Mouse (Mus musculus) adrenal gland, adult 18-20 months (tissue): Measurements from ENCODE around the gene Ntf3. TPM values are rescaled to one million over a fixed set of nuclear protein-coding genes. Genes with fewer than 3 reads are reported as not detected.

Experiments used
- DNase-seq, 2 experiments: peaks; one replicate each; pipeline ENCODE4 v3.0.0; 2021 to 2022; ENCODE audit warnings: low spot score in 2 of 2
- long read RNA-seq, 2 experiments: library from polyadenylated mRNA; stranded (forward); transcript quantifications; one replicate each; pipeline ENCODE4 v2.0.0; 2021
- total RNA-seq, 2 experiments: library from RNA; stranded (reverse); gene quantifications; 1 replicate in 1 of 2; 2 replicates in 1 of 2; pipeline ENCODE4 v1.2.3; 2021

Gene Ntf3
- 1 to 10 TPM; 1.5 to 1.7 TPM for total RNA-seq
- long read RNA-seq, experiment 1 = 0 reads
- long read RNA-seq, experiment 2 = 0 reads

DNA sequence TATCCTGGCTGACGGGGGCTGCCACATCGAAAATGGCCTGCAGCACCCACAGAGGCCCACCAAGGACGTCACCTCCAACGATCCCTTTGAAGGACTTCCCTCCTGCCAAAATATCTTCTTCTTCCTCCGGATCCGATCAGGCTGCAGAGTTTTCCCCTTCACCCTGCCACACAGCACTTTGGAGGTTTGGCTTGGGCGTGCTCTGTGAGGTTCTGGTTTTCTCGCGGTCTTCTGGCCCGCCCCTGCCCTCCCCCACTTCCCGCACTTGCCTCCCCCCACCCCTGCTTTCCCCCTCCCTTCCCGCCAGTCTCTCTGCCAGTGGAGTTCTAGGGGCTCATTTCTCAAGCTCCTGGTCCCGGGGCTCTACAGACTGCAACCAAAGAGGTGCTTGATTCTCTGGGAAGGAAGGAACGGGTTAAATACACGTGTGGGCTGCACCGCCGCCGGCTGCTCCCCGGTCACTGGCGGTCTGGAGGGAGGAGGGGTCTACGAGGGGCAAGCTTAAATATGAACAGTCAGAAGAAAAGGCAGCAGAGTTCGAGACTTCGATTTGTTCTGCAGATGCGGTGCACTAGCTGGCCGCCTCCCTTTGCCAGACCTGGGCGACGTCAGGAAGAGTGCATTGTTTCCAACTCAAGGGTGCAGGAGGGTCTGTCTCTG lies at the start of gene Ntf3:
Gene Ntf3 (minus strand): TSS at position 363 of the 660 bp plus-strand sequence.
- no peak for DNase-seq

GRCm38 (mm10) chr6:126213330-126213729 lies 46.6 kb upstream of the Ntf3 start:
- no peak for DNase-seq

- no peak for DNase-seq
These were observed 36.7 kb upstream of the Ntf3 start for GRCm38 (mm10) chr6:126203366-126203765.

DNA sequence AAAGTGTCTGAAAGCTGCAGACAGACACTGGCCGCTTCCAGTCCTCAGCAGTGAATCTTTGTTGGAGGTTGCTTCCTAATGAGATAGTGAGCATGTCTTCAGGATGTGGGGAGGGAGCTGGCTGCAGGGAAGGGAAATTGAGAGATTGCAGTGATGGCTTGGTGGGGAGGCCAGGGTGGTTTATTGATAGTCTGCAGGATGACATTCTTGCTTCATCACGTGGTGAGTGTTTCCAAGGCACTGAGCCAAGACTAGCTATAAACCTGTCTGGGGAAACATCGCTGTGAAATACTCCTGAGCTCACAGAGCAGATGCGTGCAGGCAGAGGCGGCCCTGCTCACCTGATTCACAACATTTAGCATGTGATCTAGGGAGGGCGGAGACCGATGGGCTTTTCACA lies 36.2 kb upstream of the Ntf3 start:
- DNase-seq = no peak

DNA sequence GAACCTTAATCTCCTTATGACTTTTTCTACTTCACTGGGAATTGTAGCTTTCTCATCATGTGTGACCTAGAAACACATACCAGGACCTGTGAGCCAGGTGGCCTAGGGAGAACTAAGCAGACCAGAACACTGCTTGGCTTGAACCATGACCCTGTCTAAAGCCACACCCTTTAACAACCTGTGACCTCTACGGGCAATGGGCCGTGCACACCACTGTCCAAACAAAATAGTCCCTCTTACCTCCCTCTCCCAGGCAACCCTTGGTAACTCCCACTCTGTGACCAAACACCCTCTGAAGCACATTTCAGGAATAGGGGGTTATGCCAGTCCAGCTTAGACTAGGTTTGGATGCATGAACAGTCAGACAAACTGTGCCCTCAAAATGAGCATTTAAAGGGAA lies 35.0 kb upstream of the Ntf3 start:
- DNase-seq = no peak

DNA sequence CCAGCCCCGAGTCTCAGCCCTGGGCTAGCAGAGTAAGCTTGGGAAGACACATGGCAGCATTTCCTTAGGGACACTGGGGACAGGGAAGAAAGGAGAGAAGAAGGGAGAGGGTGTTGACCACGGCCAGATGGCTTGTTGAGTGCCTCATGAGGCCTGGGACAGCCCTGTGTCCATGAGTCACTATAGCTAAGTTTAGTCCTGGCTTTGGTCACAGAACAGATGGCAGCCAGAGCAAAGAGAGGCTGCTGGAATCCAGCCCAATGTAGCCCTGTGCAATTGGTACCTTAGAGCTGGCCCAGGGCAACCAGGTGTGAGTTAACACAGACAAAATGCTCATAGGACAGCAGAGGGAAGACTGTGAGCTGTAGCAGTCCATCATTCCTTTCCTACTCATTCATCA lies 33.2 kb upstream of the Ntf3 start:
- no peak for DNase-seq

- DNase-seq = no peak
These were observed 28.1 kb upstream of the Ntf3 start for GRCm38 (mm10) chr6:126194760-126195159.

GRCm38 (mm10) chr6:126190218-126190871 lies 23.6 kb upstream of the Ntf3 start:
- DNase-seq = no peak

GRCm38 (mm10) chr6:126187400-126187799 lies 20.7 kb upstream of the Ntf3 start:
- DNase-seq = no peak

DNA sequence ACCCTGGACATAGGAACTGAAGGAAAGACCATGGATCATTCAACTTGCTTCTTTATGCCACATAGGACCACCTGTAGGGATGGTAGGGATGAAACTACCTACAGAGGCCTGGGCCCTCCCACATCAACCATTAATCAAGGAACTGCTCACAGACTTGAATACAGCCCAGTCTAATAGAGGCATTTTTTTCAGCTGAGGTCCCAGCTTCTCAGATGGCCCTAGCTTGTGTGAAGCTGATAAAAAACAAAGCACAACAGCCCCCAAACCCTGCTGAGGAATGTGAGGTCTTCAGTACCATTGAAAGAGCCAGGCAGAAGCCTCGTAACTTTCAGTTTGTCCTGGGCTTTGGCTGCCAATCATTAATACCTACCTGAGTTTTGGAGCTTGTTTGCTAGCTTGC lies 19.4 kb upstream of the Ntf3 start:
- no peak for DNase-seq

- no peak for DNase-seq
These were observed 5.4 kb upstream of the Ntf3 start for GRCm38 (mm10) chr6:126172071-126172470.

DNA sequence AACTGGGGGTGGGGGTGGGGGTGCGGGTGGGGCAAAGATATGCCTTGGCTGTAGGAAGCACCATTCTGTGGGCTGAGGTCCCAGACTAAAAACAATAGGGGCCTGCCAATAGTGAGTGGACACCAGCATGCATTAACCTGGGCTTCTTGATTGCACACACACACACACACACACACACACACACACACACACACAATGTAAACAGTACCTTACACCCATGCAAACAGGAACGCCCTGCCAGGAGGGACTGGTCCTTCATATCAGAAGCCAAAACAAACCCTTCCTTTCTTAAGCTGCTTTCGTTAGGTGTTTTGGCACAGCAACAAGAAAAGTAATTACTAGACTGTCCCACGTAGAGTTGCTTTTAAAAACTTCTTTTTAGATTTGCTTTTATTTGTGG lies 4.1 kb upstream of the Ntf3 start:
- DNase-seq = no peak

DNA sequence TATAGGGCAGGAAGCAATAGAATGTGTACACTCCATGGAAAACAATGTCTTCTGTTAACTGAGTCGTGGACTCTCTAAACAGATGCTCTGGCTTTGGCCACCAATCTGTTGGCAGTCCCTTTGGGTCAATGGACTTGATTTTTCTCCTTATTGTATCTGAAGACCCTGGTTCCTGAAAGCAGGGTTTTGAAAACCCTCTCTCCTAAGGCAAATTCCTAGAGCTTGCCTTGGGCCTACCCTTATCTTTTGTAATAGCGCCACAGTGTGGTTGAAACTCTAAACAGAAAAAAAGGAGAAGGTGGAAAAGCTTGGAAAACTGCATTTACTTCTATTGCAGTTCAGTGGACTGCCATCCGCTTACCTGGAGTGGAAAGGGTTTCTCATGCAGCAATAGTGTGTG lies 1.0 kb upstream of the Ntf3 start:
- DNase-seq = no peak

DNA sequence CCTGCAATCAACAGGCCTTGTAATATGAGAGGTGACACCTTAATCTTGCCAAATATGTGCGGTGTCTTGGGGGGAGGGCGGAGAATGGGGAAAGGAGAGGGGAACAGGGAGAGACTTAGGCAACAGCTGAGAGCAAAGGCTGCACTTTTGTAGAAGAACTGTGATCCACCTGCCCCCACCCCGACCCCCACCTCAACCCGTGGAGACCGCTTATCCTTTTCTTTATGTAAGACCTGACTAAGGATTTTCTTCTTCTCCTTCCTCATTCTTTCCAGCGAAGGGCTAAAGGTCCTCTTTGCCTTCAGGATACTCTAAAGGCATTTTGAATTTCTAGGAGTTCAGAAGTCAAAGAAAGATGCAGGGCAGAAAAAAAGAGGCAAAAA lies 489 bp upstream of the Ntf3 start:
- DNase-seq = no peak

DNA sequence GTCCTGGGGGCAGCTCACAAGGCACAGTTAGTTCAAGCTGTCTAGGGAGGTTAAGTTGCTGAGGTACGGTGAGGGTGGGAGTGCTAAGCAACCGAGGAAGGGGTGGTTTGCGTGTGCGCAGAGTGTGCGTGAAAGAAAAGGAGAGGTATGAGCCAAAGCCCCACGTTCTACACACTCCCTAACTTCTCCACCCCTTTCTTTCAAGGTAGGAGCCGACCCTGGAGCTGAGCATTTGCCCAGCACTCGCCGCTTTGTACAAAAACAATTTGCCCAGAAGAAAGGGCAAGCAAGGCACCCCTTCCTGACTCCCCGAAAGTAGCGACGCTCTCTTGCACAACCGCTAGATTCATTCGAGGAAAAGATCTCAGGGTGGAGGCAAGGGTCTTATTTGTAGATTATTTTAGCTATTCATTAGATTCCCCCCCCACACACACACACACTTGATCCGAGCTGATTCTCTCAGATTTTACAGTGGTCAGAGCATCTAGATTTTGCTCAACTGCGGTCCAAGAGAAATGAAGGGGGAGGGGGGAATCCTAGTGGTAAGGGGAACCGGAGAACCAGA lies 1.0 kb downstream of the Ntf3 start:
- no peak for DNase-seq

GRCm38 (mm10) chr6:126164781-126165180 lies 1.9 kb downstream of the Ntf3 start:
- DNase-seq = no peak

DNA sequence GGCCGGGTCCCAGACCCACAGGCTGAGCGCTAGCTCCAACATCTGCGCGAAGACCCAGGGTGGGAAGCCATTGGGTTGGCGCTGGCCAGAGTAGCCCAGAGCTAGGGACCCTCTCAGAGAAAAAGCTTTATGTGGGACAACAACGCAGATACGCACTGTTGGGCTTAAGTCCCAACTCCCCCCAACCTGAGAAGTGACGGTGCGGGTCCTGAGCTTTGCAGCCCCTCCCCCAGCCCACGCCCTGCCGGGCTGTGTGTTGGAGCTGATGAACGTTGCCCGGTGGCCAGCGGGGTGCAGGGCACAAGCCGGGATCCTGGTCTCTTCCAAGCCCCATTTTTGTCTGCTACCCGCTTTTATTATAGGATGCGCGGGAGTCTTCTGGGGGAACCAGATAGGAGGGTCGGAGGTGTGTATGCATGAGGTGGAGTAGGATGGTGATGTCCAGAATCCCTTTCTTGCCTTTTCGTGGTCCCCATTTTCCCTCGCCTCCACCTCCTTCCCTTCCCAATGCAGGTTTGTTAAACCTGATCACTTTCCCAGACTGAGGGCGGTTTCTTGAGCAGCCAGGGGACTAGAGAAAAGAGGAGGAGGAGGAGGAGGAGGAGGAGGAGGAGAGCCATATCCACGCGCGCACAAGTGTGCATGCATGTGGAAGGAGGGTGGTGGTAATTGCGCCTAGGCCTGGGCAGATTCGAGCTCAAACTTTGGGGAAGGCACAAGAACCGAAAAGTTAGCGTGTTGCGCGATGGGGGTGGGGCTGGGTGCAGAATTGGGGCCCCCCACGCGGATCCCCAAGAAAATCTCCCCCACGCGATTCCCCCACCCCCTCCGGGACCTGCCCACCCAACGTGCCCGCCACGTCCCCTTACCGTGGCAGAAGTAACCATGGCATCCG lies 2.6 kb downstream of the Ntf3 start:
- DNase-seq = no peak

DNA sequence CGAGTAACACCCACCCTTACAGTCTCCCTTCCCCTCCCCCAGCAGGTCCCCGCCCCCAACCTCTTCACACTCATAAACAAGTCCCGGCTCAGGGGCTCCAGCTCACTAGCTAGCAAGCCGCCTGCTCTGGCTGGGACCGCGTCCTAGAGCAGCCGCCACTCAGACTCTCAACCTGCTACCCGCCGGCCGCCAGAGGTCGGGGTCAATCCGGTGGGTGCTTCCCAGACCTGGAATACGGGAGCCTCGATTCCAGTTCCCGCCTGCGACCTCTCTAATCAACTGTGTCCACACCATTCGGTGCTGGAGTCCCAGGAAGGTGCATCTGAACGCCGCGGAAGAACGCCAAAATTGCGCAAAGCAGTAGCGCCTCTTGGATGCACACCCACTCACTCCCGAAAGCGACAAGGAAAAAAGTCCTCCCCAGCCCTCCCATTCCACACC lies 3.5 kb downstream of the Ntf3 start:
- DNase-seq = no peak

DNA sequence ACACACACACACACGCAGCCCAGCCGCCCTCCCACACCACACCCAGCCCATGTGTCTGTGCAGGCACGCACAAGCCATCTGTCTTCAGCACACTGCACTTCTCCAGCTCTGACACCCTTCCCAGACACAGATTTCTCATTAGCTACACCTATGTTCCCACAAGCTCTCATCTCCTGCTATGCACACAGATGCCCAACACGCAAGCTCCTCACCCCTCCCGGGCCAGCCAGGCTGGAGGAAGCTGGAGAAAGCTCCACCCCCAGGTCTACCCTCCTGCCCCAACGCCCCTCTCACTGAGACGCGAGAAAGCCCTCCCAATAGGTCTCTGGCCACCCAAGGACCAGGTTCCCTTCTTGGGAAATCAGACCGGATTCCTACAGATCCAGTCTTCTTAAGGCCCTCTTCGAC lies 4.4 kb downstream of the Ntf3 start:
- no peak for DNase-seq

DNA sequence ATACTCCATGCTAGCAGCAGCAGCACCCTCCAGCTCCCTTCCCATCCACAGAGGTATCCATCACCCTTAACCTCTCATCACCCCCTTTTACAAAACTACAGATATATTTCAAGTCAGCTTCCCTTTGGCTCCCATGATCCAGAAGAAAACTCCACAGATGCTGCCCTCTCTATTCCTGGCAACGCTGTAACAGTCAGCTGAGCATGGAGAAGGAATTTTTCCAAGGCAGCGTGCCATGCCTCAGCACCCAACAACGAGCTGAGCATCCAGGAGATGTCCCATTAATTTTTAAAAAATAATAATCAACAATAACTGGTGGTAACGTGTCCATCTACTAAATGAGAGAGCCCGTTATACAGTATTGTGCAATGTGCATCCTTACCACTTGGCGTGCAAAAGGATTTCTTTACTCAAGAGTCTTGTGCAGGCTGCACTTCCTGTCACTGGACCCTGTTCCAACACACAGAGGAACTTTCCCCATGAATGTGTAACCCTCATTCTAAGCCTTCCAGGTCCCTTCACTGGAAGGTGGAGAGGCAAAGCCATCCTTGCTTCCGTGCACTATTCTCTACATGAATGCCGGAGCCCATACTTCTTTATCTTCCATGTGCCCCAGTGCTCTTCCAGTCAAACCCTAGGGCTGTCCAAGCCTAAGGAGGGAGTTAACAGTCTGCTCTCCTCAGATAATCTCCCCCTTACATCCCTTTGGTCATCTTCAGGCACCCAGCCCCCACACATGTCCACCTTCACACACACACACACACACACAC lies 5.0 kb downstream of the Ntf3 start:
- no peak for DNase-seq

GRCm38 (mm10) chr6:126160067-126160411 lies 6.7 kb downstream of the Ntf3 start:
- no peak for DNase-seq
